Mouse (Mus musculus): ENCODE measurements around the gene Notch2. TPM values are rescaled to one million over a fixed set of nuclear protein-coding genes. Genes with fewer than 3 reads are reported as not detected.
A peak's percentile ranks its signal among the peaks of the same experiment; 100 is the strongest.

Notch2 gene
- polyA plus RNA-seq, 1 experiment from 2014 or later: 21.2 TPM

DNA sequence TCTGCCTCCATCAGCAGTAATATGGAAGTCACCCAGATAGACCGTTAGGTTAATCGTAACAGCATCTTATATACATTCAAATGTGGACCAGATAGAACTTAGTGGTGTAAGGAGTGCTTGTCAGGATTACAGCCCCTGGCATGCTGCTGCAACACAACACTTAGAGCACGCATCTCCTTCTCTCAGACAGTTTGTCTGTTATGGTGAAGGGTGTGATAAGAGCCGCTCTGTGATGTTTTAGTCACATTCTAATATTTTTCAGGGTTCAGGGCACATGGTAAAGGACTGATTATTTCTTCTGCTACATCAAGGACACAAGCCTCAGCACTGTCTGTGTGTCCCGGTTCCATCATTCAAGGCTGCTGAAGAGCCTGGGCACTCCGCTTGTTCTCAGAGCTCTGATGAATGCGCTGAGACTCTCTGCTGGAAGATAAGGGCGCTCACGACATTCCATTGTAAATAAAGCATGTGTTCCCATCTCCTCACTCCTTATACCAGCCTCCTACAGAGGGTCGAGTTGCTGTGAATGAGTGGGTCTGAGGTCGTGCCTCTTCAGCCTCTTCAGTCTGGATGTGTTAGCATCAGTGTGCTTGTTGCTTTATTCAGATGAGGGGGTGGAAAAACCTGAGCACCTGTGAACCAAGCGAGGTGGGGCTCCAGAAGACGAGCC, 48.5 kb downstream of the Notch2 start:
- Histone ChIP-seq H3K4me1 (peaks cover 76% of the 10 kb centered on the region), H3K27me3 (ENCODE audit: poor library complexity, severe bottlenecking) (no peaks in the 10 kb centered on the region), H3K36me3 (replicated peaks) (peaks cover 14% of the 10 kb centered on the region; the same call in 1 of the 2 replicates), H3K9me3 (no peaks in the 10 kb centered on the region), H3K27ac (peak overlapping the region; percentile 88), H3K4me3 (no peak overlapping the region)
- WGBS: 52% methylated on average over 13 of the region's 13 CpGs
- no peak for DNase-seq (ENCODE audit: extremely low spot score, low spot score)

DNA sequence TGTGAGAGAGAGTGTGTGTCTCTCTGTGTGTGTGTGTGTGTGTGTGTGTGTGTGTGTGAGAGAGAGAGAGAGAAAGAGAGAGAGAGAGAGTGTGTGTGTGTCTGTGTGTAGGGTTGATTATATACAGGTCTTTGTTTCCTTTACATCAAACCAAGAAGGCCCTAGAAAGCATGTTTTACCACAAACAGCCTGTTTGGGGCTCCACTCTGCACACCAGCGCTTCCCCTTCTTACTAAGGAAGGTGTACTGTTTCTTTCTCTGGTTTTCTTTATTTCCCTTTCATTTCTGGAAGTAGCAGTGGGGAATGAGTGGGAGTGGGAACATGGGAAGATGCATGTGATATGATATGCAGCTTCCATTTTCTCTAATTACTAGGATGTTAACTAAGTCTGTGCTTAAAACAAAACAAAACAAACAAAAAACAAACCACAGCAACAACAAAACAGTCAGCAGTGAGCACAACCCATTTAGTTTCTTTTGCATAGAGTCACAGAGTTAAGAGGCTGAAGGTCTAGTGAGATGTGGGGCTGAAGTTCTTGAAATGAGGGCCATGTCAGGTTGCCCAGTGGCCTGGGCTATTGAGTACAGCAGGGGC, 49.4 kb downstream of the Notch2 start:
- Histone ChIP-seq H3K4me1 (peaks cover 68% of the 10 kb centered on the region), H3K36me3 (replicated peaks) (peaks cover 11% of the 10 kb centered on the region; the same call in 1 of the 2 replicates), H3K9me3 (no peaks in the 10 kb centered on the region), H3K27ac (peak overlapping the region; percentile 88), H3K4me3 (no peak overlapping the region), H3K27me3 (ENCODE audit: poor library complexity, severe bottlenecking) (no peaks in the 10 kb centered on the region)
- 69% methylated on average over 1 of the region's 1 CpGs for WGBS
- no peak for DNase-seq (ENCODE audit: extremely low spot score, low spot score)

DNA sequence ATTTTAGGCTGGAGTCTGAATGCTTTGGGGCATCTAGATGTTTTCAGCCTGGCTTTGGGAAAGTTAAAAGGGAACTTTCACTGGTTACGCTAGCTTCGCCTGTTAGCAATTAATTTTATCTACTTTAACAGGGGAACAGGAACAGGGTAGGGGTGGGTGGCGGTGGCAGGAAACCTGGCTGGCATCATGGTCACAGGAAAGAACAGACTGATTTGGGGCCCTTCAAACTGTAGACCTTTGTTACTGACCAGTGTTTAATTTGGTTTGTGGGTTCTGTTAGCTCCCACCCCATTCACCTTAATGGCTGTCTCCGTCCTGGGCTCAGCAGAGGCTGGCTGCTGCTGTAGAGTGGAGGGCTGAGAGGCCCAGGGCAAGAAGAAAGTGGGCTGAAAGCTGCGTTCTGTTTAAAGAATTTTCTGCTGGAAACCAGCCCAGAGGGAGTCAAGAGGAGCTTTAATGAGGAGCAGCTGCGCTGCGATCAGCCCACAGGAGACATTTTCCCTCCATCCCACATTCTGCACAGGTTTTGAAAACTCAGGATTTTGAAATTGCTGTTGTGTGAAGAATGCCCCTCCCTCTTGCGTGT, 50.0 kb downstream of the Notch2 start:
- Histone ChIP-seq H3K27ac (peak overlapping the region; percentile 88), H3K9me3 (no peaks in the 10 kb centered on the region), H3K36me3 (replicated peaks) (peaks cover 11% of the 10 kb centered on the region; the same call in 1 of the 2 replicates), H3K4me1 (peaks cover 69% of the 10 kb centered on the region), H3K4me3 (peak overlapping the region; percentile 8; the same call in 1 of the 2 replicates), H3K27me3 (ENCODE audit: poor library complexity, severe bottlenecking) (no peaks in the 10 kb centered on the region)
- WGBS: 42% methylated on average over 8 of the region's 8 CpGs
- DNase-seq (ENCODE audit: extremely low spot score, low spot score): no peak

DNA sequence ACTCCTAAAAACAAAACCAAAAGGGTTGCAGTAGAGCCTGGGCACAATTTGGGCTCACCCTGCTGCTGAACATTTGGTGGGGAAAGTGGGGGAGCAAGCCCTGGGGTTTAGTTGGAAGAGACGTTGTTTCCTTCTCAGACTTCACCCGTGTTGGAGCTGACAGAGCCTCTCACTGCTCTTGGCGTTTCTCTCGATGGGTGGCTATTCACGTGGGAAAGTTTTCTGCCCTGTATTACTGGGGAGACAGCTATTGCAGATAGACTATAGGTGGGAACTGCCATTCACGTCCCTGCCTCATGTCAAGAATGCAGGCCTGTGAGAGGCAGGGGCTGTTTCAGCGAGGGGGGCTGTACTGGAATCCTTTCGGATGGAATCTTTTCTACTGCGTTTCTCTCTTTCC, 50.5 kb downstream of the Notch2 start:
- Histone ChIP-seq H3K27ac (peak overlapping the region; percentile 88), H3K4me1 (peaks cover 64% of the 10 kb centered on the region), H3K9me3 (no peaks in the 10 kb centered on the region), H3K36me3 (replicated peaks) (peaks cover 7% of the 10 kb centered on the region; the same call in 1 of the 2 replicates), H3K4me3 (peak overlapping the region; percentile 8; the same call in 1 of the 2 replicates), H3K27me3 (ENCODE audit: poor library complexity, severe bottlenecking) (no peaks in the 10 kb centered on the region)
- WGBS: 38% methylated on average over 9 of the region's 9 CpGs
- DNase-seq (ENCODE audit: extremely low spot score, low spot score): no peak

DNA sequence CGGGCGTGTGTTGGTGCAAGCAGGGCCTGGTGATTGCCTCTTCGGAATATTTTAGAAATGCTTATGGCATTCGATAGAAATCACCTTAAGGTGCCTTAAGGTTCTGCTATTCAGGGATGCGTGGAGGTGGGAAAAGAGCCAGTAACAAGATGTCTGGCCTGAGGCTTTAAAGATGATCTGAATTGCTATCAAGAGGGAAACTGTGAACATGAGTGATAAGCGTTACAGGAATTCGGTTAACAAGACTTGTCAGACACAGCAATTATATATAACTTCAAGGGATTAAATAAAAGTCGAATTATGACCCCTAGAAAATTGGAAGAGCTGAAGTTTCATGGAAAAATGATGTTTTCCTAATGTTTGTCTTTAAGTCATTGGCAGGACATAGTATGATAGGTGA, 51.7 kb downstream of the Notch2 start:
- 91% methylated on average over 8 of the region's 8 CpGs for WGBS
- Histone ChIP-seq H3K4me1 (peaks cover 59% of the 10 kb centered on the region), H3K9me3 (no peaks in the 10 kb centered on the region), H3K27me3 (ENCODE audit: poor library complexity, severe bottlenecking) (no peaks in the 10 kb centered on the region), H3K4me3 (no peak overlapping the region), H3K36me3 (replicated peaks) (peaks cover 9% of the 10 kb centered on the region; the same call in 1 of the 2 replicates), H3K27ac (peak overlapping the region; percentile 88; the same call in 1 of the 2 replicates)
- DNase-seq (ENCODE audit: extremely low spot score, low spot score): no peak

DNA sequence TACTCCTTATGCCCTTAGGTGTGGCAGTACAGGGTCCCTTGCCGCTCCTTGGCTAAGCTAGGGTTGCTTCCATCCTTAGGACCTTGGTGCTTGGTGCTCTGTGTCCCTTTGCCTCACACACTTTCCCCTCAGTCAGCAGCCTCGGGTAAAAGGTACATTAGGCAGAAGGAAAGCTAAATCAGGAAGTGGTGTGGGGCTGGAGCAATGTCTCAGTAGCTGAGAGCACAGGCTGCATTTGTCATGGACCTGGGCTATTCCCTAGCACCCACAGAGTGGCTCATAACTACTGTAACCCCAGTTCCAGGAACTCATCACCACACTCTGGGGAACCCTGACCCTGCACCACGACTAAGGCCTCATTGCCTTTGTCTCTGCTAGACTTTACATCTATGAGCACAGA, 53.1 kb downstream of the Notch2 start:
- H3K9me3 ChIP-seq: no peaks in the 10 kb centered on the region
- H3K27me3 ChIP-seq (ENCODE audit: poor library complexity, severe bottlenecking): no peaks in the 10 kb centered on the region
- DNase-seq (ENCODE audit: extremely low spot score, low spot score): no peak
- no peak overlapping the region for H3K4me3 ChIP-seq
- H3K27ac ChIP-seq: no peak overlapping the region
- WGBS: 89% methylated on average over 3 of the region's 3 CpGs
- H3K36me3 ChIP-seq (replicated peaks): peaks cover 23% of the 10 kb centered on the region
- H3K4me1 ChIP-seq: peaks cover 45% of the 10 kb centered on the region

DNA sequence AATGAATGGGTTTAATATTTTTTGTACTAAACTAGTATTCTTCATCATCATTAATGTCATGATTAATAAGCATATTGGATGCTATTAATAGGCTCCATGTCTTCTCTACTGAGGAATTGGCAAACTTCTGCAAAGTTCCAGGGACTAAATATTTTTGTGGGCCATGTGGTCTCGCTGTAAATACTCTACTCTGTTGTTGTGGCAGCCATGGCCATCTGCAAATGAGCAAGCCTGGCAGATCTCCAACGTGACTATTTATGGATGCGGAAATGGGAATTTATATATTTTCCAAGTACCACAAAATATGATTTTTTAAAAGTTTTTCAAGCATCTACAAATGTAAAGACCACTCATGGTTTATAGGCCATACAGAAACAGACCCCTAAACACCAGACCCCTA, 54.1 kb downstream of the Notch2 start:
- DNase-seq (ENCODE audit: extremely low spot score, low spot score): no peak
- 96% methylated on average over 3 of the region's 3 CpGs for WGBS
- Histone ChIP-seq H3K9me3 (no peaks in the 10 kb centered on the region), H3K4me3 (no peak overlapping the region), H3K4me1 (peaks cover 35% of the 10 kb centered on the region), H3K27ac (no peak overlapping the region), H3K36me3 (replicated peaks) (peaks cover 33% of the 10 kb centered on the region), H3K27me3 (ENCODE audit: poor library complexity, severe bottlenecking) (no peaks in the 10 kb centered on the region)

DNA sequence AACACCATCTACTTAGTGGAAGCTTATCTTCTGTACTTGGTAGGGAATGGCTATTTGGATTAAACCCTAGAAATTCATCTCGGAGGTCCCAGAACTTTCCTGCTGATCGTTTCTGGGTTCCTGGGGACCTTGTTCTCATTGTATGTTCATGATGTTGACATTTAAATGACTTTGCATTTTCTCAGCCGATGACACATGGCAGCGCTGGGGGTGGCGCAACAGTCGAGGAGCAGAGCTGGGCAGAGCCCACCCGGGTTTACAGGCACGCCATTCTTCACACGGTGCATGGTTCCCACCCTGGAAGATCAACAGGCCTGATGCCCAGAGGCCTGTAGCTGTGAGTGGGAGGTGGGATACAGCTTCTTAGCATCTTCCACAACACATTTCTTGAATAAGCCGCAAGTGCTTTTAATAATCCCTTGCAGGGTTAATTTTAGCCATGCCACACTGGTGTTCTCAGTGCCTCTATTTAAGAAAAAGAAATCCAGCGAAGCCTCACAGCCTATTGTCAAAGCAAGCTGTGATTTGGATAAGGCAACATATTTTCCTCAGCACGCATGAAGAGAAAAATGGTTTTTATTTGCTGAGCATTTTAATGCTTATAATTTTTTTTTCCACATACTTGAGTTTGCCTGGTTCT, 54.6 kb downstream of the Notch2 start:
- Histone ChIP-seq H3K9me3 (no peaks in the 10 kb centered on the region), H3K27me3 (ENCODE audit: poor library complexity, severe bottlenecking) (no peaks in the 10 kb centered on the region), H3K4me3 (no peak overlapping the region), H3K36me3 (replicated peaks) (peaks cover 38% of the 10 kb centered on the region), H3K27ac (no peak overlapping the region), H3K4me1 (peaks cover 29% of the 10 kb centered on the region)
- WGBS: 88% methylated on average over 12 of the region's 12 CpGs
- DNase-seq (ENCODE audit: extremely low spot score, low spot score): no peak

DNA sequence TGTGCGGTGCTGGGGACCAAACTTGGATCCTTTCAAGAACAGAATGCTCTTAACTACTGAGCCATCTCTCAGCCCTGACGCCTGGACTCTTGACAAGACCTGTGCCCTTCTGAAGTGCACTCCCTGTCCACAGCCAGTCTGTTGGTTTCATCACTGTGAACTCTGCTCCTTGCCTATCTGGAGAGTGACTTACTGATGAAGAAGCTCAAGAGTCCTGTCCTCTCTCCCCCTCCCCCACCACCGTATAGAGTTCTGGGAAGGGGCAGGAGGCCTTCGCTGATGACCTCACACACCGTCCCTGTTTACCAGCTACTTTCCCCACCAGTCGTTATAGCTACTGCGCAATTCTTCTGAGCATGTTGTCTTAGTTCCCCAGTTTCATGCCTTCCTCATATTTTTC, 55.8 kb downstream of the Notch2 start:
- Histone ChIP-seq H3K9me3 (no peaks in the 10 kb centered on the region), H3K36me3 (replicated peaks) (peaks cover 50% of the 10 kb centered on the region), H3K27ac (0 out of 2 replicates have a peak overlapping the region, but pooled peaks have one; percentile 8), H3K27me3 (ENCODE audit: poor library complexity, severe bottlenecking) (no peaks in the 10 kb centered on the region), H3K4me3 (no peak overlapping the region), H3K4me1 (peaks cover 18% of the 10 kb centered on the region)
- WGBS: 84% methylated on average over 7 of the region's 7 CpGs
- no peak for DNase-seq (ENCODE audit: extremely low spot score, low spot score)

DNA sequence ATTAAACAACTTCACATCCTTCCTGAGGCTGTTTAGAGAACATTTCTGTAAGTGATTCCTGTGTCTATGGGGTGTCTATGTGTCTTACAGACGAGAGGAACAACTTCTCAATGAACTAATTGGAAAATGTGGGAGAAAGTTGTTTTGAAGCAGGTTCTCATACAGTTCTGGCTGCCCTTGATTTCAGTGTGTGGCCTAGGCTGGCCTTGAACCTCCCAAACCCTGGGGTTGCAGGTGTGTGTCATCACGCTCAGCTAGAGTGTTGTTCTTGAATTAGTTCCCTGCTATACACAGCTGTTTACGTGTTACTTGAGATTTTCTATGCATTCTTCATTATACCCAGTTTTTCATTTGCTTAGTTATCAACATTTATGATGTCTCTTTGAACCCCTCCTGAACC, 56.5 kb downstream of the Notch2 start:
- peaks cover 13% of the 10 kb centered on the region for H3K4me1 ChIP-seq
- H3K27me3 ChIP-seq (ENCODE audit: poor library complexity, severe bottlenecking): no peaks in the 10 kb centered on the region
- WGBS: 92% methylated on average over 3 of the region's 3 CpGs
- H3K9me3 ChIP-seq: no peaks in the 10 kb centered on the region
- H3K4me3 ChIP-seq: no peak overlapping the region
- H3K36me3 ChIP-seq (replicated peaks): peaks cover 54% of the 10 kb centered on the region
- no peak for DNase-seq (ENCODE audit: extremely low spot score, low spot score)
- H3K27ac ChIP-seq: 0 out of 2 replicates have a peak overlapping the region, but pooled peaks have one; percentile 5

DNA sequence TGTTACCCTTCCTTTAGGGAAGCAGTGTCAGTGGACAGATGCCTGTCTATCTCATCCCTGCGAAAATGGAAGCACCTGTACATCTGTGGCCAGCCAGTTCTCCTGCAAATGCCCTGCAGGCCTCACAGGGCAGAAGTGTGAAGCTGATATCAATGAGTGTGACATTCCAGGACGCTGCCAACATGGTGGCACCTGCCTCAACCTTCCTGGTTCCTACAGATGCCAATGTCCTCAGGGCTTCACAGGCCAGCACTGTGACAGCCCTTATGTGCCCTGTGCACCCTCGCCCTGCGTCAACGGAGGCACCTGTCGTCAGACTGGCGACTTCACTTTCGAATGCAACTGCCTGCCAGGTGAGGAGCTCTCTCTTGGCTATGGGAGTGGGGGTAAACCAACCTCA, 59.2 kb downstream of the Notch2 start:
- no peaks in the 10 kb centered on the region for H3K27me3 ChIP-seq (ENCODE audit: poor library complexity, severe bottlenecking)
- WGBS: 90% methylated on average over 8 of the region's 8 CpGs
- H3K4me1 ChIP-seq: peaks cover 19% of the 10 kb centered on the region
- H3K27ac ChIP-seq: no peak overlapping the region
- H3K36me3 ChIP-seq (replicated peaks): peaks cover 71% of the 10 kb centered on the region
- no peak overlapping the region for H3K4me3 ChIP-seq
- DNase-seq (ENCODE audit: extremely low spot score, low spot score): no peak
- no peaks in the 10 kb centered on the region for H3K9me3 ChIP-seq

DNA sequence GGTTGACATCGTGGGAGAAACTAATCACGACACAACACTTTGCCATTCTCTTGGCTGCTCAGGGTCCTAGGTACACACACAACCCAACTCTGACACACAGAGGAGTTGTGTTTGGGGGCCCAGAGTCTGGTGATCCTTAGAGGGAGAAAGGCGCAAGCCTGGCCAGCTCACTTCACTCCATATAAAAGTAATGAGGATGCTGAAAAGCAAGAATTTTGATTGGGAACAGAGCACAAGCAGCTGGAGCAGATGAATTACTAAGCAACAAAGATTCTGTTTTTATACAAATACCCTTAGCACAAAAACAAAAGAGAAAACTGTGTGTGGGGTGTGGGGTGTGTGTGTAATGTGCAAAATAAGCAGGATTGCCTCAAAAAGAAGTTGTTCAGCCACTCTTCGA, 60.2 kb downstream of the Notch2 start:
- peaks cover 15% of the 10 kb centered on the region; the same call in 1 of the 2 replicates for H3K4me1 ChIP-seq
- no peak for DNase-seq (ENCODE audit: extremely low spot score, low spot score)
- 95% methylated on average over 4 of the region's 4 CpGs for WGBS
- peaks cover 81% of the 10 kb centered on the region for H3K36me3 ChIP-seq (replicated peaks)
- no peak overlapping the region for H3K4me3 ChIP-seq
- H3K9me3 ChIP-seq: no peaks in the 10 kb centered on the region
- no peak overlapping the region for H3K27ac ChIP-seq
- H3K27me3 ChIP-seq (ENCODE audit: poor library complexity, severe bottlenecking): no peaks in the 10 kb centered on the region

Data from forebrain, embryonic 10.5 days (tissue).